Mouse (Mus musculus) myocyte (in vitro differentiated cells): Measurements from ENCODE around the gene Zim1.

Experiments
- CEBPB ChIP-seq: IDR thresholded peaks from 2 replicates; pipeline ENCODE4 v1.6.1; 2011; ENCODE audit warnings: mild to moderate bottlenecking, moderate library complexity; ENCODE audit not compliant: poor library complexity, insufficient read depth, severe bottlenecking
- E2F4 ChIP-seq: IDR thresholded peaks from one replicate; pipeline ENCODE4 v1.6.1; 2011; ENCODE audit warnings: mild to moderate bottlenecking, control low read depth, moderate library complexity; ENCODE audit not compliant: insufficient read depth
- MAX ChIP-seq: IDR thresholded peaks from one replicate; pipeline ENCODE4 v1.6.1; 2011; ENCODE audit warnings: low read depth, mild to moderate bottlenecking, control low read depth
- MYOD1 ChIP-seq, 3 experiments: IDR thresholded peaks; one replicate each; pipeline ENCODE4 v1.6.1; 2011; ENCODE audit warnings: control low read depth in 2 of 3, low read depth in 2 of 3, mild to moderate bottlenecking in 2 of 3, moderate library complexity in 1 of 3; ENCODE audit not compliant: insufficient read length in 2 of 3, control insufficient read depth in 1 of 3
- MYOG ChIP-seq, 3 experiments: IDR thresholded peaks; one replicate each; pipeline ENCODE4 v1.6.1; 2011; ENCODE audit warnings: control low read depth in 2 of 3, low read depth in 2 of 3, mild to moderate bottlenecking in 2 of 3; ENCODE audit not compliant: insufficient read length in 2 of 3, control insufficient read depth in 1 of 3, insufficient read depth in 1 of 3
- POLR2A ChIP-seq: IDR thresholded peaks from one replicate; pipeline ENCODE4 v1.6.1; 2011; ENCODE audit warnings: low read depth, mild to moderate bottlenecking, control low read depth, moderate library complexity; ENCODE audit not compliant: insufficient read length
- REST ChIP-seq: IDR thresholded peaks from one replicate; pipeline ENCODE4 v1.6.1; 2011; ENCODE audit warnings: mild to moderate bottlenecking, control low read depth, moderate library complexity; ENCODE audit not compliant: insufficient read depth, insufficient read length
- TCF3 ChIP-seq: IDR thresholded peaks from one replicate; pipeline ENCODE4 v1.6.1; 2011; ENCODE audit warnings: low read depth, control low read depth; ENCODE audit not compliant: insufficient read length

GRCm38 (mm10) chr7:6635831-6636230, 60.4 kb downstream of the Zim1 start:
- TF ChIP-seq POLR2A: no peak
- TF ChIP-seq MAX: no peak
- no peak for TF ChIP-seq CEBPB
- TF ChIP-seq MYOG (IDR thresholded peaks at IDR 0.05; ENCODE audit: control insufficient read depth in 1 of 3, insufficient read depth in 1 of 3, insufficient read length in 2 of 3, low read depth in 2 of 3): no peak
- no peak for TF ChIP-seq MYOD1 (IDR thresholded peaks at IDR 0.05; ENCODE audit: control insufficient read depth in 1 of 3, insufficient read length in 2 of 3, low read depth in 2 of 3)
- TF ChIP-seq REST: no peak
- TF ChIP-seq E2F4: no peak
- TF ChIP-seq TCF3: no peak
